Mouse (Mus musculus): Measurements from ENCODE around the gene Abtb2.

The Abtb2 gene

GRCm38 (mm10) chr2:103692810-103693209 lies 126.7 kb downstream of the Abtb2 start:
- no peak for DNase-seq

DNA sequence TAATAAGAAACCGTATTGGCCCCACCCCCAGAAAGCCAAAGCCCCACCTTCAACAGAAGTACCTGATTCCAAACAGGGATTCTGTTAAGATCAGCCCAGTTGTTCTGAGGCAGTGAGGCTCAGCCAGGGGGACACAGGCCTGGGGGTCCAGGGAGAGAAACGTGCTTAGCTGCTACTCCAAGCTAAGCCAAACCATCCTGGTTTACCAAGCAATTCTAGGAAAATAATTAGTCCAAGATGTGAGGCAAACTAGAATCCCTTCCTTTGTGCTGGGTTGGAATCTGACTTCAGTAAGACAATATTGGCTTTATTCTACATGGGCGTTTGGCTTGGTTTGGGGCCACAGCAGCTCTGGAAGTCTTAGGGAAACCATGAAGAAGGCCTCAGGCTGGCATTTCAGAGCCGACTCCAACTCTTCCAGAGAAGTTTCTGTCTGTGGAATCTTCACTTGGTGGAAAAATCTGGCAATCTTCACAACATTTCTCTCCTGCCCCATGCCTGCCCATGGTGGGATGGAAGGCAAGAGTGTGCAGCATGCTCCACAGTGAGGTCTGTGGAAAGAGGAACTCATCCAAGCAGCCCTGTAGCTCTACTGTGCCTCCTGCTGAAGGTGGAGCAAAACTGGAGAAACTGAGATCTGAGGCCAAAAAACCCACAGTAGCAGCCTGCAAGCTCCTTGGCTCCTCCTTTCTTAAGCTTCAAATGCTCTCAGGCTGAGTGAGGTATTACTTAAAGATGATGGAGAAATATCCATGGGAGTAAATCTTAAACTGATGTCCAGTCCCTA lies 128.9 kb downstream of the Abtb2 start:
- no peak for DNase-seq

- peak; percentile 54 to 79 for DNase-seq
Measured at GRCm38 (mm10) chr2:103696177-103696576, 130.1 kb downstream of the Abtb2 start.

DNA sequence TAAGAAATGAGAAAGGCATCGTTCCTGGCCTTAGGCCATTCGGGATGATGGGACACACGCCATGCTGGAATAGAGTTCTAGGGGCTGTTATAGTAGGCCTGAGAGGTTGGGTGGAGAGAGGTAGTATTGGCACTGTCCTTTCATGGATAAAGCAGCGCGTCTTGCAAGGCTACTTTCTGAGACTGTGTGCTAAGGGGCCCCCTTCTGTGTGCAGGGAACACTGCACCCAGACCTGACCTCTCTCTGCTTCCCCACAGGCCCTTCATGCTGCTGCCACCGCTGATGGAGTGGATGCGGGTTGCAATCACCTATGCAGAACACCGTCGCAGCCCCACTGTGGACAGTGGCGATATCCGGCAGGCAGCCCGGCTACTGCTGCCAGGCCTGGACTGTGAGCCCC lies 134.4 kb downstream of the Abtb2 start:
- peak in 1 of 2 experiments; percentile 25 for DNase-seq

DNA sequence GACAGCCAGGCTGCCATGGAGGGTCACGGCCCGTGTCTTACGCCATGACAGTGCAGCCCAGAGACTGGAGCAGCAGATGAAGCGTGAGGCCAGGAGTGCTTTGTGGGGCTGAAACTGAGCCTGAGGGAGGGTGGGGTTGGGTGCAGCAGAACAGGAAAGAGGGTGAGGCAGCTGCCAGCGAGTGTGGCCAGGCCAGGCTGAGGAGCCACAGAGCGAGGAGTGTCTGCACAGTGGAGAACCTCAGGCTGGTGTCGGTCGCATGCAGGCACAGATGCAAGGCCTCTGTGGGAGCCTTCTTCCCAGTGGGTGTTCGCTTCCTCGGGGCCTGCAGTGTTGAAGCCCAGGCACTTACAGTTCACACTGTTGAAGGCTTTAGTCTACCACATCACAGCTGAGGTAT lies 137.2 kb downstream of the Abtb2 start:
- peak in 1 of 2 experiments; percentile 31 for DNase-seq

DNA sequence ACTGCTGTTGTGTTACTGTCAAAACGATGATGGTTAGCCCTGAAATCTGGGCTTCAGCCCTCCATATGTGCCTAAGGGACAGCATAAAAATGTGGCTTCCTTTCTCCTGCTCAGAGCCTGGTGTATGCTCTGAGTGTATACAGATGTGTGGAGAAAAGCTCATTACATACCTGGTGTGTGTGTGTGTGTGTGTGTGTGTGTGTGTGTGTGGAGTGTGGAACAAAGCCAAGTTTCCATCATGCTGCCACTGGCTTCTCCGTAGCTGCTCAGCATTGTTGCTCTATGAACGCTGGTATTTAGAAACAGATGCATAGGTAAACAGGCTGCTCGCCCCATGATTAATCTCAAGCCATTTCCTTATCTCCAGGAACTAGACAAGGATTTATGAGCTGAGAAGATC lies 137.8 kb downstream of the Abtb2 start:
- peak in 1 of 2 experiments; percentile 13 for DNase-seq

DNA sequence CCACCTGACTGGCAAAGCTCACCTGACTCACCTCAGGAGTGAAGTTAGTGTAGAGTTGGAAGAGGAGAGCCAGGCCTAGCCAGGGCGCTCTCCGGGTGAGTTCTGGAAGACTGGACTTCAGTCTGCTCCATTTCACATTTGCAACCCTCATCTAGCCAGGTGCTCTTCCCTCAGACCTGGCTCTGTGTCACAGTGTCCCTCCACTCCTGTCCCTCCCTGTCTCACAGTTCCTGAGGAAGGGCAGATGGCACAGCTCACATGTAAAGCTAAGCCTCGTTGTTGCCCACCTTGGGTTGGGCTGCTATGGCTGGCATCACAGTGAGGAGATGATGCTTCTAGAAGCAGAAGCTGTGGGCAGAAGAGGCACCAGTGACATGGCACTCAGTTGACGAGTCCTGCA lies 139.7 kb downstream of the Abtb2 start:
- DNase-seq = peak in 1 of 2 experiments; percentile 18

DNA sequence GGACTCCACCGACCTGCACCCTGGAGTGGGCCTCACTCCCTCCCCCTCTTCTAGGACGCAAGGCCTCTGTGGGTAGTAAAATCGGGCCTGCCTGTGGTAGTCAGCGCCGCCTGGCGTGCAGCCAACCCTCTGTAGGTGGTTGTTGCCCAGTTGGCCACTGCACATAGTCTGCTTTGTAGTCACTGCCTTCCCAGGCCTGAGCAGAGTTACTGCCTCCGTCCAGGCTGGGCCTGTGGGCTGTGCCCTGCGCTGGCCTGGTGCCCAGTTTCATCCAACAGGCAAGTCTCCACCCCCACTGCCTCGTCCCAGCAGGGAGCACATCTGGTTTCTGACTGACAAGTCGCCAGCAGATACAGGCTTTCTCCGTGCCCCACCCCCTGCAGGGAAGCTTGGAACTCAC lies 140.1 kb downstream of the Abtb2 start:
- DNase-seq = peak; percentile 59 to 79

DNA sequence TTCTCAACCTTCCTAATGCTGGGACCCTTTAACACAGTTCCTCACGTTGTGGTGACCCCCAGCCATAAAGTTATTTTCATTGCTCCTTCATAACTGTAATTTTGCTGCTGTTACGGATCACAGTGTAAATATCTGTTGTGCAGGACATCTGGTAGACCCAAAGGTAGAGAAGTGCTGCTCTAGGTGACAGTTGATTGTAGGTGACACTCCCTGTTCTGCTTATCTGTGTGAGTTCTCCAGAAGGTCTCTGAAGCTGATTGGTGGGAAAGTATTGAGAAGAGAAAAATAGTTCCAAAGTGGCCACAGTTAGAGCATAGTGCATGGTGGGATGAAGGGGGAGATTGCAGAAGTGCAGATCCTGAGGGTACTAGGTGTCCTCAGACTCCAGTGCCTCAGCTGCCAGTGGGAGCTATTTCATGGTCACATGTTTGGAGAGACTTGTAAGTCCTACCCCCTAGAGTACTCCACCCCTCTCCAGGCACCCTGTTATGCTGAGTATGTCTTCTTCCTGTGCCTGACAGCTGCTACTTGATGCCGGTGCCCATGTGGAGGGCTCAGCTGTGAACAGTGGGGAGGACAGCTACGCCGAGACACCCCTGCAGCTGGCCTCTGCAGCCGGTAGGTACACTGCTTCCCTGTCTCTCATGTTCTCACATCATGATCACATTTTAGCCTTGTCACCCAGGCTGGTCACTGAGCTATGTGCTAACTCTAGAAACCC lies 141.1 kb downstream of the Abtb2 start:
- no peak for DNase-seq

- DNase-seq = peak; percentile 72 to 91
Measured at GRCm38 (mm10) chr2:103710849-103711248, 144.7 kb downstream of the Abtb2 start.

- DNase-seq = no peak
Measured at GRCm38 (mm10) chr2:103713831-103714230, 147.7 kb downstream of the Abtb2 start.

DNA sequence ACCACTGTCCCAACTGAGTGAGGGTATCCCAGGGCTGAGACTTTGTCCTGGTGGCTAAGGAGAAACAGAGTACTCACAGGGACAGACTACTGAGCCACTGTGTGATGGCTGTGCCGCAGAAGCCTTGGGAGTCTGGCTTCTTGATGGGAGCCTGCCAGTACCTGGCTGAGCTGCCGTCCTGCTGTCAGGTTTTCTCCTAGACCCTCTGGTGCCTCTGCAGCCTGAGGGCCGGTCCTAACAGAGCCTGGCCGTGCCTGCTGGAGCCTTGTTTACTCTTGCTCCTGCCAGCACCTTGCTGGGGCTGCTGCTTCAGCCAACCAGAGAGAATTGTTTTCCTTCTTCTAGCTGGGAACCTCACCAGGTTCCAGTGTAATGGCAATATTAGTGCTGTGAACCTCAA lies 148.3 kb downstream of the Abtb2 start:
- no peak for DNase-seq

DNA sequence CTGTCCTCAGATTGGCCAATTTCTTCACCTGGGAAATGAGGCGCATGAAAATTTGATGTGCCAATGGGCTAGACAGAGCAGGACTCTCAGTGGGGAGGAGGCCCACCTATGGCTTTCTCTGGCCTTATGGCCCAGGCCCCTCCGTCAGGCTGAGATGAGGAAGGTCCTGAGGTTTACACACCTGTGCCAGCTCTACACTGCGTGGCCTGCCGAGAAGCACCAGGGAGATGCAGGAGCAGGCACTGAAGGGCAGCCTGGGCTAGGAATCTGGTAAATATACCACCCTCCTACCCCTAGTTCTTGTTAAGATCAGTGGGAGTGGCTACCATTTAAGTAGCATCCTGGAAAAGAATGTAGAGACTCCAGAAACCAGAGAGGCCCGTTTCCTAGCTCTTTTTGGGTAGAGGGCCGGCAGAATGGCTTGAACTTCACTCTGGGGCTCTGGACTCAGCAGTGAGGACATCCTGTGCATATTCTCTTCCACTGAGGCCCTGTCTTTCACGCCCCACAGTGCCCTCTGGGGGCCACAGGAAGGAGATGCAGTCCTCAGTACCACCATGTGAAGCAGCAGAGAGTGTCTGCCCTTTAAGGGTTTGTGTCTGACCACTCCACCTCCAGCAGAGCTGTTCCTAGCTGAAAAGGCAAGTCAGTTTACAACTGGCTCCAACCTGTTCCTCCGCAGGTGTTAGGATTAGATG lies 152.6 kb downstream of the Abtb2 start:
- DNase-seq = peak; percentile 83 to 84

DNA sequence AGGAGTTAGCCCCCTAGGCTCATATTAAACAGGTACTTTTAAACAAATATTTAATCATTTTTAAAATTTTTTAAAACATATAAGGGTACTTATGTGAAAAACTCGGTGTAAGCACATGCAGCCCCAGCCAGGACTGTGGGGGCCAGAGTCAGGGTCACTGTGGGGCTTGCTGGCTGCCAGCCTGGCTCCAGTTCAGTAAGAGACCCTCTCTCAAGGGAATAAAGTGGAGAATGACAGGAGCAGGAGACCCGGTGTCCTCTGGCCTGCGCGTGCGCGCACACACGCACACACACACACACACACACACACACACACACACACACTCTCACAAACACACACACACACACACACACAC lies 153.2 kb downstream of the Abtb2 start:
- DNase-seq = no peak

DNA sequence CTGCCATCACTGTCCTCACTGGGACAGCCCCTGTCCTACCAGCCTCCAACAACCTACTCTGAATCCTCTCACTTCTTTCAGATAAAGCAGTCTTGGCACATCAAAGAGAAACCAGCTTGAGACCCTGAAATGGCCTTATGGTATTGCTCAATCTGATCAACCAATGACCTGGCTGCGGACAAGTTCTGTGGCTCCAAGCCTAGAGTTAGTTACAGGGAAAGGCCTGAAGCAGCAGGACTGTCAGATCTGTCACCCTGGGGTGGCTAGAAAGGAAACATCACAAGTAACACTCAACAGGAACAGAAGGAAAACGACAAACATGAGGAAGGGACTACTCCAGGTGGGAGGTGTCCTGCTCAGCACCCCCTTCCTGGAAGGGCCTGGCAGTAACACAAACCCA lies 158.4 kb downstream of the Abtb2 start:
- DNase-seq = no peak

DNA sequence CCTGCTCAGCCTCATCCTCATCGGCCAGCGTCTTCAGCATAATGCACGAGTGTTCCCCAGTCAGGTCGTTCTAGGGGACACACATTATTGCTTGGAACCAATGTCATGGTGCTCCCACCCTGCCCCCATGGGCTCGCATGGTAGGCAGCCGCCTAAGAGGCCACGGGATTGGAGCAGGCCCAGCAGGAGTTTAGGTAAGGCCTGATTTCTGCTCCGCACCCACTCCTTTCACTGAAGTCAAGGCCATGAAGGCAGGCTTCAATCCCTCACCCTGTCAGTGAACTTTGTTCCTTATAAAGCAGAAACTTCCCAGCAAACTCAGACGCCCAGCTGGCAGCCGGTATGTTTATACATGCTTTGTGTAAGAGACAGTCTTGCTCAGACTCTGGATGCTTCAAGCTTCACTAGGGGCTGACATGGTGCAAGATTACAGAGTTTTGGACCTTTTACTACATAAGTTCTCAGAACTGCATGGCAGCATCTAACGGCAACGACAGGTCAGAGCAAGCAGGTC lies 162.0 kb downstream of the Abtb2 start:
- DNase-seq = no peak

DNA sequence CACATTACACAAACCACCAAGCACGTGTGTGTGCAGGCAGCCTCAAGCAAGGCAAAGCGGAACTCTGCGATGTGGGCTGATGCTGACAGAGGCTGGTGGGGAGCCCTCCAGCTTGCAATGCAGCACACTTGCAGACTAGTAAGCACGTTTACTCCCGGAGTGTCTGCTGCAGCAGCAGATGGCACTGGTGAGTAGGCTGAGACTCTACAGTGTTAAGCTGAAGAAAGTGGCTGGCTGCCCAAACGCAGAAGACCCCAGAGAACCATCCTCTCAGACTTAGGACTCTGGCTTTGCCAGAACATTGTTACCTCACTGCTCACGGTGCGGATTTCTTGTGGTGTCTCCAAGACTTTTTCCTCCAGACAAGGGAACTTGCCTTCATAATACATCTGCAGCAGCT lies 164.9 kb downstream of the Abtb2 start:
- no peak for DNase-seq

DNA sequence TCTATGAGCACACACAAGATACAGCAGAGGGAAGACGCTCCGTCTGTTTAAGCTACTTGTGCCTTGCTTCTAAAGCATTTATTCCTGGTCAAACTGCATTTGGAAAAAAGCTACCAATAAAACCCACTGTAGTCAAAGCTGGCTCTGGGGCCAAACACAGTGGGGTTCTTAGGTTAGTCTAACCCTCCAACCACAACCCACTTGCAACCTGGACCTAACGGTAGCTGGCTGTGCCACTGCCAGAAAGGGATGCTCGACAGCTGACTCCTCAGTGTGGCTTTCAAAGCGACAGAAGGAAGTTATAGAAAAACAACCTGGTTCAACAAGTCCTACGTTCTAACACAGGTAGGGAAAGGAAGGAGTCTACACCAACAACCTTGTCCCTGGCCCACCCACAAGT lies 165.3 kb downstream of the Abtb2 start:
- no peak for DNase-seq

DNA sequence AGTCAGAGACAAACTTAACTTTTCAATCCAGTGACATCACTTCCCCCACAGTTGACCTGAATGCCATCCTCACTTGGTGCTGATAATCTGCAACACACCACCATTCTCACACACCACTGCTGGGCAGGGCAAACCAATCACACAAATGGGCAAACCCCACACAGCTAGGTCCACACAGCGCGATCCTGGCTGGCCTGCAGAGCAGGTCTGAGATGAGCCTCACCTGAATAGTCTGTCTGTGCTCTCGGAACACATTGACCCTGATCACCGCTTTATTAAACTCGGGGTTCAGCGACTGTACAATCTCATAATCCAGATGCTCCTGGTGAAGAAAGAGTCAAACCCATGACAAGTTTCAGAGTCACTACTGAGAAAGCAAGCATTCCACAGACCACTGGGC lies 176.7 kb downstream of the Abtb2 start:
- DNase-seq = no peak

GRCm38 (mm10) chr2:103743536-103743935 lies 177.4 kb downstream of the Abtb2 start:
- DNase-seq = no peak

- peak; percentile 50 to 75 for DNase-seq
Measured at GRCm38 (mm10) chr2:103743988-103744387, 177.9 kb downstream of the Abtb2 start.

GRCm38 (mm10) chr2:103745481-103745880 lies 179.4 kb downstream of the Abtb2 start:
- DNase-seq = no peak

DNA sequence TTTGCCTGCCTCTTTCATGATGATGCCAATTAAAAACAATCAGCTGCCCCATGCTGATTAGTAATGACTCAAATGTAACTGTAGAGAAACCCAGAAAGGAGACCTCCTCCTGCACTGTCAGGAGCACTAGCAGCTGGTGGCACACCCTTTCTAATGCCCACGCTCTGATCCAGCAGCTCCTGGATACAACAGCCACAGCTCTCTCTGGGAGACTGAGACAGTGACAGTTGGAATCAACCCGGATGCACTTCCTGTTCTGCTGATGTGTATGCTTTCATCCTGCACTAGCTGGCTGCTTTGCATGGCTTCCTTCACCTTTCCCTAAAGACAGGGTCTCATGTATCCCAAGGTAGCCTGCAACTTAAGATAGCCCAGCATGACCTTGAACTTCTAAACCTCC lies 180.0 kb downstream of the Abtb2 start:
- DNase-seq = no peak

- no peak for DNase-seq
Measured at GRCm38 (mm10) chr2:103746761-103747160, 180.7 kb downstream of the Abtb2 start.

Measured in lung, postnatal 4 days (tissue).